Mouse (Mus musculus): ENCODE measurements at regions not wholly inside any gene's neighbourhood (a gene's known extent, or its start where the extent isn't known, plus 50 kb on each side); places are given as distances from the start of the nearest gene placed in this dataset.

- TF ChIP-seq CTCF (IDR thresholded peaks at IDR 0.05; ENCODE audit: low read depth) (no peak), EP300 (IDR thresholded peaks at IDR 0.05; ENCODE audit: low read depth) (no peak)
These were observed 59.6 kb upstream of the Lclat1 start for GRCm38 (mm10) chr17:73048164-73048563.
